Mouse (Mus musculus): ENCODE results near the gene Sh3rf3. TPM values are rescaled to one million over a fixed set of nuclear protein-coding genes. Genes with fewer than 3 reads are reported as not detected.

The Sh3rf3 gene
- not detected for polyA plus RNA-seq (2017; shearing (Covaris generic))

GRCm38 (mm10) chr10:58813081-58813800, at the start of gene Sh3rf3:
Sh3rf3 (plus strand) TSS chr10:58813359.

Other genes with a start within 250 kb of the Sh3rf3 start
- not detected for gene Edar, start 137.7 kb upstream of the Sh3rf3 start, polyA plus RNA-seq (2017; shearing (Covaris generic))
- not detected for gene Gm17542, start 95.1 kb upstream of the Sh3rf3 start, polyA plus RNA-seq (2017; shearing (Covaris generic))

Measured in CD4-positive, CD25-positive, alpha-beta regulatory T cell (primary cell).